Mouse (Mus musculus) spleen, adult 2 months (tissue): ENCODE results near the gene Pde4c. TPM values are rescaled to one million over a fixed set of nuclear protein-coding genes. Genes with fewer than 3 reads are reported as not detected.
A peak's percentile ranks its signal among the peaks of the same experiment; 100 is the strongest.

Experiments
- DNase-seq, 2 experiments: peaks; one replicate each; pipeline versions ENCODE4 v3.0.0 to v3.0.0-alpha.2; 2012 to 2021; ENCODE audit warnings: low spot score in 2 of 2, low read depth in 1 of 2
- H3K27ac ChIP-seq: fragments of 200-500 bp; 2 replicates; pipeline ENCODE4 v1.5.1; 2012; ENCODE audit warnings: low read length, inconsistent platforms; ENCODE audit not compliant: insufficient read depth
- H3K27me3 ChIP-seq: fragments of 200-500 bp; 2 replicates; pipeline ENCODE4 v1.6.1; 2012; ENCODE audit warnings: mild to moderate bottlenecking, moderate library complexity, low read length, inconsistent platforms; ENCODE audit not compliant: control insufficient read depth, insufficient read depth
- H3K36me3 ChIP-seq: fragments of 200-500 bp; 2 replicates; pipeline ENCODE4 v1.6.1; 2012; ENCODE audit warnings: mild to moderate bottlenecking, low read length, inconsistent platforms; ENCODE audit not compliant: control insufficient read depth, insufficient read depth
- H3K4me1 ChIP-seq: fragments of 200-500 bp; 2 replicates; pipeline ENCODE4 v1.6.1; 2011; ENCODE audit warnings: inconsistent platforms; ENCODE audit not compliant: control insufficient read depth, insufficient read depth, insufficient read length
- H3K4me3 ChIP-seq: fragments of 200-500 bp; 2 replicates; pipeline ENCODE4 v1.5.1; 2011; ENCODE audit warnings: mild to moderate bottlenecking, inconsistent platforms; ENCODE audit not compliant: insufficient read depth, insufficient read length; ENCODE audit errors: extremely low read depth
- CTCF ChIP-seq: fragments of 200-500 bp; IDR thresholded peaks from 2 replicates; pipeline ENCODE4 v1.5.1; 2011; ENCODE audit warnings: mild to moderate bottlenecking, inconsistent platforms; ENCODE audit not compliant: insufficient read depth, insufficient read length, insufficient replicate concordance; ENCODE audit errors: extremely low read depth
- POLR2A ChIP-seq: fragments of 200-500 bp; IDR thresholded peaks from 2 replicates; pipeline ENCODE4 v1.6.1; 2011; ENCODE audit warnings: low read depth, low read length, inconsistent platforms
- WGBS: fragments of 180-500 bp; shearing (Covaris S2); methylation state at CpG from one replicate; pipeline ENCODE4 v1.1.7; 2018; 5-methylcytosine and 5-hydroxymethylcytosine counted together
- polyA plus RNA-seq: library from polyadenylated mRNA; depleted of rRNA; stranded (reverse); fragments of >200 nt; gene quantifications from 2 replicates; pipeline ENCODE4 v1.2.3, GENCODE M21; 2012

The Pde4c gene
- polyA plus RNA-seq, 1 experiment: 2.8 TPM

DNA sequence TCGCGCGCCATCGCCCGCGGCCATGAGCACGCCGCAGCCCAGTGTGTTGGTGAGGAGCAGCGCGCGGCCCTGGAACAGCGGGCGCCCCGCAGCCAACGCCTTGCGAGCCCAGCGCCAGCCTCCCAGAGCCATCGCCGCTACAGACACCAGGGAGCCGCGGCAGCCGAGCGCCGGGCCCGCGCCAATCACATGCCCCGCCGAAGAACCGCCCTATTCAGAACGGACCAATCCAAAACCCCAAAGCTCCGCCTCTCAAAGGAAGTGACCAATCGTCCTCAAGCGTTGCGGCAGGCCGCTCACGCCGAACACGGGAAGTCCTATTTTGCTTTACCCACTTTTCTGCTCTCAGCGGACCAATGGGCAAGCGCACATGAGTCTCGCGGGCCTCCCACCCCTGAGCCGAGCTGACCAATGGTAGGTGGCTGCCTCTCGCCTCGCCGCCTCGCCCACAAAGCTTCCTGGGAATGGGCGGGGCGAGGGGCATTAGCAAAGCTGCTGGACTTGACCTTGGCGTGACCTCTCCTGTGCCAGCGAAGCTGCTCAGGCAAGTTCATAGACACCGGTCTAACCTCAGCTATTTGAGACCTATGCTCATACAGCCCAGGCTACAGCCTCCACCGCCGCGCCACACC is 37.4 kb downstream of the Pde4c start, which contains the start of gene Mpv17l2:
TSS of gene Mpv17l2 (minus strand) at position 172 of the 632 bp plus-strand sequence.
- 1% methylated on average over 55 of the region's 55 CpGs for WGBS
- Histone ChIP-seq H3K36me3 (peaks cover 17% of the 10 kb centered on the region), H3K4me1 (peaks cover 16% of the 10 kb centered on the region; the same call in 1 of the 2 replicates), H3K4me3 (peak within 1 kb of the TSS; percentile 72), H3K27ac (peak within 1 kb of the TSS; percentile 76), H3K27me3 (no peaks in the 10 kb centered on the region)
- TF ChIP-seq POLR2A (peak; percentile 48; the same call in 1 of the 2 replicates), CTCF (no peak)
- DNase-seq: peak; percentile 95 to 96

DNA sequence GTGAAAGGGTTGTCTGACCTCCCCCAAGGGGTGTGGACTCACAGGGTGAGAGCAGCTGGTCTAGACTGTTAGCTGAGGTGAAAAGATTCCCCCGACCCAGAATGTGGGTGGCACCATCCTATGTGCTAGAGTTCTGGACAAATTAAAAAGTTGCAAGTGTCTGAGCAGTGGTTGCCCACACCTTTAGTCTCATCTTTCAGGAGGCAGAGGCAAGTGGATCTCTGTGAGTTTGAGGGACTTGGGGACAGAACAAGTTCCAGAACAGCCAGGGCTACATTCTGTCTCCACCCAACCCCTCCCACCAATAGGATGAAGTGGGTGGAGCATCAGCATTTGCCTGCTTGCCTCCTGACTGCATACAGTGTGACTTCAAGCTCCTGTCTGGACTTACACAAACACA is 38.6 kb downstream of the Pde4c start:
- no peaks in the 10 kb centered on the region for H3K27me3 ChIP-seq
- H3K4me3 ChIP-seq: no peak overlapping the region
- no peak for DNase-seq
- TF ChIP-seq POLR2A (no peak), CTCF (no peak)
- WGBS: 51% methylated on average over 1 of the region's 1 CpGs
- H3K36me3 ChIP-seq: peaks cover 13% of the 10 kb centered on the region
- H3K27ac ChIP-seq: no peak overlapping the region
- H3K4me1 ChIP-seq: peaks cover 18% of the 10 kb centered on the region

DNA sequence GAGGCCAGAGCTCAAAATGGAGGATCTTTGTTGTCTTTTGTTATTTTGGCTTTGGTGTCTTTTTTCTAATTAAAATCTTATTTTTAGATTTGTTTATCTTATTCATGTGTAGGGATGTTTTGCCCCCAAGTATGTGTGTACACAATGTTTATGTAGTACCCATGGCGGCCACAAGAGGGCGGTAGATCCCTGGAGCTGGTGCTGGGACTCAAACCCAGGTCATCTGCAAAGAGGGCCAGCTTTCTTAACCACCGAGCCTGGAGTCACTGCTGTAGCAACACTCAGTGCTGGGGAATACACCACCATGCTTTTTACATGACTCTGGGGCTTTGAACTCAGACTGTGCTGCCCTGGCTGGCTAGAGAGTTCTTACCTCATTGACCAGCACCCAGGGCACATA is 39.8 kb downstream of the Pde4c start:
- WGBS: 2% methylated on average over 3 of the region's 3 CpGs
- Histone ChIP-seq H3K36me3 (peaks cover 13% of the 10 kb centered on the region), H3K4me1 (peaks cover 29% of the 10 kb centered on the region), H3K4me3 (no peak overlapping the region), H3K27me3 (no peaks in the 10 kb centered on the region), H3K27ac (no peak overlapping the region; the same call in 1 of the 2 replicates)
- peak in 1 of 2 experiments; percentile 68 for DNase-seq
- TF ChIP-seq POLR2A (no peak), CTCF (peak; percentile 75; the same call in 1 of the 2 replicates)

DNA sequence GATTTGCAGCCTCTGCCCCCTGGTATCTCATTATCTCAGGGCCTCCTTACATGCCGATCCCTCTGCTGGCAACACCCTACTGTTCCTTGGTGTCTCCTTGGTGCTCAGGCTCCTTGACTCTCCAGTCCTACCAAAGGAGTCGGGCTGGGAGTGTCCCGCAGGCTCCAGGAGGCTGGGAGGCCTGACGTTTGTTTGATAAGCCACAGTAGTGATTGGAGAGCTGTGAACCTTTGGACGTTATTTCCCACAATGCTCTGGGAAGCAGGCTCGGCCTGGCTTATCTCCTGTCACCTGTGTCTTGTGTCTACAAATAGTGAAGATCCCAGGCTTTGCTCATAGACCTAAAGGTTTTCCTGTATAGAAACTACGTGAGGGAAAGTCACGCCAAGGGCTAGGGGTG is 40.5 kb downstream of the Pde4c start:
- DNase-seq: no peak
- 84% methylated on average over 8 of the region's 8 CpGs for WGBS
- Histone ChIP-seq H3K4me3 (no peak overlapping the region), H3K4me1 (peaks cover 35% of the 10 kb centered on the region), H3K36me3 (peaks cover 13% of the 10 kb centered on the region), H3K27ac (no peak overlapping the region; the same call in 1 of the 2 replicates), H3K27me3 (no peaks in the 10 kb centered on the region)
- no peak for TF ChIP-seq CTCF
- TF ChIP-seq POLR2A: no peak

DNA sequence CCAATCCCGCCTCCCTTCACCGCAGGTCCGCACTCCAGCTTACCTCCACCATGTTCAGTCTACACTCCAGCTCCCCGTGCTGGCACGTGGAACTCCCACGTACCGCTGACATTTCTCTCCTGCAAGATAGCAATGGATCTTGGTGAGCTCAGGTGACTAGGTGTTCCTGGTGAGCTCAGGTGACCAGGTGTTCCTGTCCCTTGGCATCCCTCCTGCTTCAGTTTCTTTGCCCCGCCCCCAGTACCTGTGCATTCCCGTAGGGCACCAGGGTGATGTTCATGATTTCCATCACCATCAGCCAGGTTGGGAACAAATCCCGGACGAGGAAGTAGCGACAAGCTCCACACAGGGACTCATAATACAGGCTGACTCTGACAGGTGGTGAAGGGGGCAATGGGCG is 41.2 kb downstream of the Pde4c start:
- TF ChIP-seq CTCF (no peak), POLR2A (no peak)
- 92% methylated on average over 13 of the region's 13 CpGs for WGBS
- H3K4me1 ChIP-seq: peaks cover 38% of the 10 kb centered on the region
- peak overlapping the region; percentile 66 for H3K27ac ChIP-seq
- peak overlapping the region; percentile 69; the same call in 1 of the 2 replicates for H3K4me3 ChIP-seq
- no peak for DNase-seq
- peaks cover 13% of the 10 kb centered on the region for H3K36me3 ChIP-seq
- no peaks in the 10 kb centered on the region for H3K27me3 ChIP-seq

- 21% methylated on average over 9 of the region's 9 CpGs for WGBS
- Histone ChIP-seq H3K36me3 (peaks cover 13% of the 10 kb centered on the region), H3K27ac (peak overlapping the region; percentile 92), H3K4me3 (peak overlapping the region; percentile 69), H3K27me3 (no peaks in the 10 kb centered on the region), H3K4me1 (peaks cover 32% of the 10 kb centered on the region)
- TF ChIP-seq CTCF (no peak), POLR2A (no peak)
- DNase-seq: no peak
Observed at GRCm38 (mm10) chr8:70765329-70765728, 41.8 kb downstream of the Pde4c start.
